Mouse (Mus musculus) spleen, postnatal 4 days (tissue): ENCODE measurements at regions not wholly inside any gene's neighbourhood (a gene's known extent, or its start where the extent isn't known, plus 50 kb on each side); places are given as distances from the start of the nearest gene placed in this dataset.
"Not testable (repeated sequence)": the region's sequence is repeated elsewhere in the genome, so short reads cannot be mapped to it uniquely, and the experiment has no call there.

Experiments
- DNase-seq, 2 experiments: peaks; one replicate each; pipeline ENCODE4 v3.0.0; 2022; ENCODE audit warnings: low spot score in 2 of 2

DNA sequence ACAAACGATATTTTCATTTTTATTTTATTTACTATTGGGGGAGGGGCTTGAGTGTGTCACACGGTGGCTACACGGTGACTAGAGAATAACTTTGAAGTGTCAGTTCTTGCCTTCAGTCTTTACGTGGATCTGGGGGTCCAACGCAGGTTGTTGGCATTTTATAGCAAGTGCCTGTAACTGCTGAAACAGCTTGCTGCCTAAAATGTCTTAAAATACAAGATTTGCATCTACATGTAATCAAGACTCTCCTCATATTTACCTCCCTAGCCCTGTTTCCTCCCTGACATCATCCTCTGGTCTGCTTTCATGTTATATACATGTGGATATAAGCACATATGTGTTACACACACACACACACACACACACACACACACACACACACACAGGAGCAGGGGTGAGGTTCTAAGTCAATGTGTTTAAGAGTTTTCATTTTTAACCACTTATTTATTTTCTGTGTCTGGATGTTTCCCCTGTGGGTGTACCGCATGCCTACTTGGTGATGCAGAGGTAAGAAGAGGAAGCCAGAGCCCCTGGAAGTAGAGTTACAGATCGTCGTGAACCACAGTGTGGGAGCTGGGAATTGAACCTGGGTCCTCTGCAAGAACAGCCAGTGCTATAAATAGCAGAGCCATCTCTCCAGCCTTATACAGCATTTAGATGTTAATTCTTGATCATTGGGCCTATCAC, 119.5 kb upstream of the Cpsf6 start:
- DNase-seq = no peak

DNA sequence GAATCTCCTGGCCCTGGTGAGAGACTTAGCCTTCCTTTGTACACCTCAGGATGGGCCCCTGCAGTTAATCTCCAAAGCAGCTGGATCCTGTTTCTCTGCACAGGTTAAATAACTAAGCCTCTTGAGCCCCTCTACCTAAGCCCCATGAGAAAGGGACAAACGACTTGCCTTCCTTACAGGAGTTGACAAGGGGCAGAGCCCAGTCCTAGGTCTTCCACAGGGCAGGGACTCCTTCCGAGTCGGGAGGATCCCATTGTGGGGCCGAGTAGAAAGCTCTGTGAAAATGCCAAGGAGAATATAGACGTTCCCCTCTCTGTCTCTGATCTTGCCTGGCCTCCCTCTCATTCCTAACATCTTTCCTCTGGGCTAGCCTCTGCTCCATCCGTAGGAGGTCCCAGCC, 118.7 kb upstream of the Cpsf6 start:
- no peak for DNase-seq

DNA sequence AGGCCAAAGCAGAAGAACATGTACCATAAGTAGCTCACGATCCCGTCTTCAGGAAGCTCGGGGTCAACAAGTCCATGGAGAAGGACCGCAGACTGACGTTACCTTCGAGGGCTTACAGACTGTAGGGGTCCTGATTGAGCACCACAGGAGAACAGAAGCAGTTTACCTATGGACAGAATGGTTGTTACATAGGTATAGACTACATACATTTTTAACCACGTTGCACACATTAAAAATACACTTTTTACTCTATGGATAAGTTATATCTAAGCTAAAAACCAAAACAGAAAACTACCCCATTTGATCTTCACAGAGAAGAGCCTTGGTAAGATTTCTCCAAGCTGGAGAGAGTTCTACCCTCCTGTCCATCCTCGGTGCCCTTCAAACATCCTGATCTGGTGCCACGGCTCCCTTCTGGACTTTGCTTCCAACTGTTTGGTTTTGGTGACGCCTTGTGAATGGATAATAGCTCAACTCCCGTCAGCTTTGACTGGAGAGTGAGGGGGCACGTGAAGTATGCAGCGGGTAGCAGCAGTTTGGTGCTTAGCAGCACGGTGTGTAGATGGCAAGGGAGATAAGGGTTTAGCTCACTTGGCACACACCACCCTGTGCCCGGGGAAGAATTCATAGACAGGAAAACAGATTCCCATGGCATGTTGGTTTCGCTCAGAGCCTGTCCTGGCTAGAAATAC, 117.9 kb upstream of the Cpsf6 start:
- no peak for DNase-seq

DNA sequence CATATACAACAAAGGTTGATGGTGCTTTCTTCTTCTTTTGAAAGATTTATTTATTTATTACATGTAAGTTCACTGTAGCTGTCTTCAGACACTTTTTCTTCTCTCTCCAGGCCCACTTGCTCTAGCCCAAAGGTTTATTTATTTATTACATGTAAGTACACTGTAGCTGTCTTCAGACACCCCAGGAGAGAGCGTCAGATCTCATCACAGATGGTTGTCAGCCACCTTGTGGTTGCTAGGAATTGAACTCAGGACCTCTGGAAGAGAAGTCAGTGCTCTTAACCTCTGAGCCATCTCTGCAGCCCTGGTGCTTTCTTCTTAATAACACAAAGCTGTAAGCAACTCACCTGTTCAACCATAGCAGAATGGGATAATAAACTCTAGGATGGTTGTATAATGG, 117.3 kb upstream of the Cpsf6 start:
- DNase-seq = not testable (repeated sequence)

DNA sequence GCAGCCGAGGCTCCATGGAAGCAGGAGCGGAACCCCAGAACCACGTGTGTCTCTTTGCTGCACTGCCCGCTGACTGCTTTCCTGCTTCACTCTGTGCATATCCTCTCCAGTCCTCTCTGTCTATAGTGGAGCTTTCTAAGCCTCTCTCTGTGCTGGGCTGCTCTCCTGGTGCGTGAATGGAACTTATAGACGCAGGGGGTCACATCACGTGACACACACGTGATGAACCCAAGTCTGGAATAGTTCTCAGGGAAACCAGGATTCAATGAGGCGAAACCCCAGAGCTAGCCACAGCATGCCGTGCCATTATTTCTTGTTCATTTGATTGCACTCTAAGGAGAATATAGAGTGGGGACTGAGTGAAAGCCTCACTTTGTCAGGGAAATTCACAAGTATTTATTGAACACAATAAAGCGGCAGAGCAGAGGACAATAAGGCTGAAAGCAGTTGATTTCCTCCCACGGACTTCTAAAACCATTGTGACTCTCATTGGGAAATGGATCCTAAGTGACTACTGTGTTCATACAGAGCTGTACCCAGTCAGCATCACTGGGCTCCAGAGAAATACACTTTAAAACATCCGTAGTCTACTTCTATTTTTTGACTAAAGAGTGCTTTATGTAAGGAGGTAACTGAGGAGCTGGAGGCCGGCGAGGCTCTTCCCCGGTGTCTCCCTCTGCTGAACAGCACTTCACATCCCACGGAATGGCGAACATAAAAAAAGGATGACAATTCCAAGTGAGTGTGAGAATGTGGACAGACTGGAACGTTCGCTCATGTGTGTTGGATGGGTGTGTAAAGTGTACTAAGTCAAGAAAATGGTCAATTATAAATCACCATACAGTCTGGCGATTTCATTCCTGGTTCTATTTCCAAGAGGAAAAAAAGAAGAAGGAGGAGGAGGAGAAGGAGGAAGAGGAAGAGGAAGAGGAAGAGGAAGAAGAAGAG, 116.5 kb upstream of the Cpsf6 start:
- no peak for DNase-seq

DNA sequence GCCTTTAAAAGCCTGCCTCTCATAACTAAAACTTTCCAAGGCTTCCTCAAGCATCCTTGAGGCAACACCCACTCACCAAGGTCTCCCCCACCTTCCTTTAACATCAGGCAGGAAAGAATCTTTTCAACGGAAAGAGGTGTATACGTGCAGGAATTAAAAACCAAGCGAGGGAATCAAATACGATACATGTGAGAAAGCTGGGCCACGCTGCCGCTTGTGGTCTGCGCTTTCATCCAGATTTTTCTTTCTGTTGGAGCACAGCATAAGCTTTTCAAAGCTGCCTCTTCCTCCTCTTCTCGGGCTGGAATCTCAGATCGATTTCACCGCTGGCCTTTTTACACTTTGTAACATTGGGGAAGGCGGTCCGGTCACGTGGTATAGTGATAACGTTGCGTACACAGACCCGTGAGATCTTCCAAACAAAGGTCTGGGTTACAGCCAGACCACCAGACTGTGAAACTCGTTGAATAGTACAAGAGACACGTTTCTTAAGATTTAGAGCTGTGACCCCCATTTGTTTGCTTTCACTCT, 114.4 kb upstream of the Cpsf6 start:
- DNase-seq = no peak

DNA sequence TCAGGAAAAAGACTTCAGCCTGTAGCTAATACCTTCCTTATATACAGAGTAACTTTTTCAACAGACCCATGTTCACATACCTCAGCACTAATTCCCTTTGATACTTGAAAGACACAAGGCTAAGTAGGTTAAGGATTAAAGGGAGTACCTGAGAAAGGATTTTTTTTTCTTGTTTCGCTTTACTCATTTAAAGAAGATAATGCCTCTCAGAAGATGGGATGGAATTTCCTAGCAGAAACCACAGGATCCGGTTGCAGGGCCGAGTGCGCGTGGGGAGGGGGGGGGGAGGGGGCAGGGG, 114.0 kb upstream of the Cpsf6 start:
- no peak for DNase-seq

DNA sequence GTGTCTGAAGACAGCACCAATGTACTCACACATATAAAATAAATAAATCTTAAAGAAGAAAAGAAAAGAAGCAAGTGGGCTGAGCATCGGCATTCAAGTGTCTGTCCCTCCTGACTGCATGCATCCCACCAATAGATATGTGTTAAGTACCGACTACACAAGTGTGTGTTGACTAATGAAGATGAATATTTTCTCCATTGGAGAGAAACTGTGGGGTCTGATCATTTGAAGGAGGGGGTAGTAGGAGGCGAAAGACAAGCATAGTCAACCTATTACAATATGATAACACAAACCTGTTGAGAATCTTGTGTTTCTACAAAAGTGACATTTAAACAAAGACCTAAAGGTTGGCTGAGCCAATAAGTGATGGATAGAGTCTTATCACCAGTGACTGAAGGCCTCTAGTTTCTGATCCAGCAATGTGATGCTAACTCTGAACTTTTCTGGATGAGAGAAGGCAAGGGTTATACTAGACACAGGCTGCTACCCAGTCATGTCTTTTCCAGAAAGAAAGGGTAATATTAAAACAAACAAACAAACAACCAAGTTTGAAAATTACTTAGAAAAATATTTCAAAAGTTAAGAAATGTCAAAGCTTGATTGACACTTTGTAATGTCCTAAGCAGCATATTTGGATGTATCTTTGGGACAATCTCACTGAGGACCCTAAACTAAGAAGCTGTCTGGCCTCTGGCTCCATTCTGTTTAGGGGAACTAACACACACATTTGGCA, 113.4 kb upstream of the Cpsf6 start:
- no peak for DNase-seq

DNA sequence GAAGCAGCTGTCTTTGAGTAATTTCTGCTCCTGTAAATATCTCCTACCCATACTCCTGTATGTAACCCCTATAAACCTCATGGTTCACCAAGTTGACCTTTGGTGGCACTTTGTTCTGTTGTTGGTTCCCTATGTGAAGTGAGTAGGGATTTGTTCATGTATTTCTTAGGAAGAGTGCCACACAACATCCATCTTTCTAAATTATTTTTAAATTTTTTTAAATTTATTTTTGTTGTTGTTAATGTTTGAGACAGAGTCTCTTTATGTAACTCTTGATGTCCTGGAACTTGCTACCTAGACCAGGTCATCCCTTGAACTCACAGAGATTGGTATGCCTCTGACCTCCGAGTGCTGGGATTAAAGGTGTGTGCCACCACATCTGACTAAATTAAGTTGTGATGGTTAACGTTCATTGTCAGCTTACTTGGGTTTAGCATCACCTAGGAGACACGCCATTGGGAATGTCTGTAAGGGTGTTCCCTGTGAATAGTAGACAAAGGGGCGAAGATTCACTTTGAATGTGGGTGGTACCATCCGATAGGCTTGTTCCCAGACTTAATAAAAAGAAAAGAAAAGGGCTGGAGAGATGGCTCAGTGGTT, 112.7 kb upstream of the Cpsf6 start:
- DNase-seq = no peak

DNA sequence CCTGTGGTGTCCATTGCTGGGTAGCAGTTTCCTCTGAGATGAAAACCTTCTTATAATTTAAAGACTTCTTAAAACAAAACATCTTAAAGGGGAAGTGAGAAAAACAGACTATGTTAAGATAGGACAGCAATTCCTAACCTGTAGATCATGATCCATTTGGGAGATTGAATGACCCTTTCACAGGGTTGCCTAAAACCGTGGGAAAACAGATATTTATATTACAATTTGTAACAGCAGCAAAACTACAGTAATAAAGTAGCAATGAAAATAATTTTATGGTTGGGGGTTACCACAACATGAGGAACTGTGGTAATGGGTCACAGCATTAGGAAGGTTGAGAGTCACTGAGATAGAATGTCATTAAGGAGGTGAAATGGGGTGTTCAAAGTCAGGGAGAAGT, 111.9 kb upstream of the Cpsf6 start:
- DNase-seq = no peak

DNA sequence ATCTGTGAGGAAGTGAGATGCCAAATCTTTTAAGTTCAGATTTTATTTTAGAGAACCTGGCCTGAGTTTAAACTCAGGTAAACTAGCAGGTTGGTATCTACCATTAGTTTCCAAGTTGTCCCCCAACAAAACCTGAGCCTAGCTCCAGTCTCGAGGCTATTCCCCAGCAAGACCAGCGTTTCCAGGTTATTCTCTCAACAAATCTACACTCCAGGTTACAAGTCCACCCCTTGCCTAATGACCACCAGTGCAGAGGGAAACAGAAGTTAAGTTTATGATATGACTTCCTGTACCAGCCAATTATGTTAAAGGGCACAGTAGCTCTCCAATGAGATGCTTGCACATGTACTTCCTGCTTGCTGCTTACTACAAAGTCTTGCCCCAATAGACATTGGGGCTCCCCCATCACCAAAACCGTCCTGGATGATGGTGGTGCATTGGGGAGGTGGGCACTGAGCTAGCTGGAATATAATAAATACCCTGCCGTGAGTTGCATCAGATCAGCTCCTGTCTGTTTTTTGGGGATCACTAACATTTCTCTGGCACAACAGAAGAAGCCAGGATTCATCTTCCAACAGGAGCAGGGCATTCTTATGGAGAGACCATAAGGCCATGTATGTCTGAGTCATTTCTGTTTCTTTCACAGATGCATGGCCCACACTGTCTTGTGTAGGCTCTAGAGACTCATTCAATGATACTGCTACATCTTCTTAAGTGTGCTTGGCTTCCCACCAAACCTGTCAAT, 111.2 kb upstream of the Cpsf6 start:
- no peak for DNase-seq

DNA sequence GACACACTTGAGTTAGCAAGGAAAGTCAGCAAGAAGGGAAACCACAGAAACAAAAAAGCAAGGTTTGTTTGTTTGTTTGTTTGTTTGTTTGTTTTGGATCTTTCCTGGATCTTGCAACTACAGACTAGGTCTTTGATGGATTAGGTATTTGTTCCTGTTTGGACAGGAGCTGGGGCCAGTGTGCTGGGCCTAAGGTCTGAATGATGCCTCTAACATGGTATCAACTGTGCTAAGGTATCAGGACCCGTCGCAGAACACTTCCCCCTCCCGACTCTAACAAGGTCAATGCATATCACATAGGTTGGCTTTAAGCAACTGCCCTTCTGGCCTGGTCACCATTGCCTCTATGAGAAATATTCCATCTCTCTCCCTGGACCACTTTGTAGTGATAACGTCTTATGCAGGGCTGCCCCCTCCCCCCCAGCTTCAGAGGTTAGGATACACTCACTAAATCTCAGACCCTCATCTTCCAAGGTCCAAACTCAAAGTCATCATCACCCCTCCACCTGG, 103.3 kb upstream of the Cpsf6 start:
- DNase-seq = no peak

DNA sequence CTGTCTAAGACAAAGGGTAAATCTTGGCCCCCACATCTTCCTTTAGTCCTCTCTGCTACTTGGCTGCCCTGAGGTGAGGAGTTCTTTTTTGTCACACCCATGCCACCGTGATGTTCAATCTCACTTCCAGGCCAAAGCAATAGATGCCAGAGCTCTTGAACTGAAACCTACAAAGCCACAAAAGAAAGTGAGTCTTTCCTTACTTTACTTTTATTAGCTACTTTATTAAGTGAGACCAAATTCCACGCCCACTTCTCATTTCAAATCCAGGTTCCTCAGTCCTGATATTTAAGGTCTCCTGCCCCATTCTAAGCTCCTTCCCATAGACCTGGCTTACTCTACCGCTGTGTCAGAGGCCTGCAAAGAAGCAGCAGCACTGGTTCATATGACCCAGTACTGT, 102.5 kb upstream of the Cpsf6 start:
- no peak for DNase-seq

DNA sequence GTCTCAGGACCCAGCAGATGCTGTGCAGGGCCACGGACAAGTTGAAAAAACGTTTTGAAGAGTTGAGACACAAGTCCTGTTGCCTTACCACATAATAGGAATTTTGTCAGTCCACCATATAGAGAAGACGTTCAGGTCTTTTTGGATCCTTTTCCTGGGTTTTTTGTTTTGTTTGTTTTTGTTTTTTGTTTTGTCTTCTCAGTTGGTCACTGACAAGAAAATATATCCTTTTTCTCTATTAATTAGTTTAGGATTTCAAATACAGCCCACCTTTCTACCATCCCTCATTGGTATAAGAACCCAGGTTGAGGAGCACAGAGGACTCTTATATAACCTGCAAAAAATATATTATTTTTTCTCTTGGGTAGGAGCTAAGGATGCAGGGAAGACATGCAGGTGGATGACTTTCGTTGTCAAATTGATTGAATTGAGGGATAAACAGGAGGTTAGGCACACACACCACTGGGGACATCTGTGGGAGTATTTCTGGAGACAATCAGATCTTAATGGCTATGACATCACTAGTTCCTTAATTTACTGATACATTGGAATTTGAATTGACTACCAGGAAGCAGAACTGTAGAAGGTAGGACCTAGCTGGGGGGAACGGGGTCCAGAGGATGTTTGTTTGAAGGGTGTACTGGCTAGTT, 101.7 kb upstream of the Cpsf6 start:
- no peak for DNase-seq

DNA sequence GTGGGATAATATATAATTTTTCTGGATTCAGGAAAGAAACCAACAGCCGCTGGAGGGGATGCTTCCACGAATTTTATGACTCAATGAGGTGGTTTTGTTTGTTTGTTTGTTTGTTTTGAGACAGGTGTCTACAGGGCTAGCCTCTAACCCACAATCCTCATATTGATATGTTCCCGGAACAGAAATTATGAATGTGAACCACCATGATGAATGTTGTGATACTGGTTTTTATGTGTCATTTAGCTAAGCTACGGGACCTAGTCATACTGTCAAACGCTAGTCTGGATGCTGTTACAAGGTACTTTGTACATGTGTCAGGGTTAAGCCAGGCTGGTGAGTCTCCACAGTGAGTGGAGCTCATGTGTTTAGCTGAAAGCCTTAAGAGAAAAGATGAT, 100.6 kb upstream of the Cpsf6 start:
- DNase-seq = no peak

DNA sequence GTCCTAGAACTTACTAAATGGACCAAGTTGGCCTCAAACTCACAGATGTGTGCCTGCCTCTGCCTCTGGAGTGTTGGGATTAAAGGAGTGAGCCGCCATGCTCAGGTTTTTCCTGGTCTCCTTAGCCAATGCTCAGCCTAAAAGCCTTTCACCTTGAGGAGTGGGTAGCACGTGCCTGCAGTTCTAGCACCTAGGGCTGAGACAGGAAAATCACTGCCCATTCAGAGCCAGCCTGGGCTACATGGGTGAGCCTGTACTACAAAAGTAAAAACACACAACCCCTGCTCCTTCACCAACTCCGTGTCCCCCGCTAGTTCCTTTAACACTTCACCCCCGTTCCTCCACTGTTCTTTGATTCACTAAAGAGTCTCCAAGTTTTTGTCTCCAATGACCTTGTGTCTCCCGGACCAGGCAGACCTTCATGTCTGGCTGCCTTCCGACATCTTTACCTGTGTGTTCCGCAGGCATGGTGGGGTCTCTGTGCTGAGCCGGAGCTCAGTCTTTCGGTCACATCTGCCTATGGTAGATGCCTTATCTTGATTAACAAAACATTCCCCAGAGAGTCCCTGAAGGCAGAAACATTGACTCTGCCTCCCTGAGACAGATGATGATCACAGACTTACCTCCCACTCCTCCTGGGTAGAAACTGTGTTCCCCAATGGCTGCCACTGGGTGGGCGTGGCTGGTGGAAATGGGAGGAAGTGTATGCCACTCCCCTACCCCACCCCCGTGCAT, 100.1 kb upstream of the Cpsf6 start:
- DNase-seq = no peak

DNA sequence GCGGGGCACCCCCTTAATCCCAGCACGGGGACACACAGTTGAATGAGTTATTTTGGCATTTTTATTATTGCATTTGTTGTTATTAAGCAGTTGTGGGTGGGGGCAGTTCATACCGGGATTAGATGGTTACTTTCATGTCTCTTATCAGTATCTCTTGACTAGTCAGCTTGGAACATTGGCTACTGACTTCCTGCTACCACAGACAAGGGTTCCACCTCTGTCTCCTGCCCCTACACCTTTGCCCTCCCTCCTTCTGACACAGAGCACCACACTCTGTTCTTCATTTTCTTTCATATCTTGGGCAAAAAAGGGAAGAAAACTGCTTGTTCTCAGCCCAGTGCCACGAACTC, 99.1 kb upstream of the Cpsf6 start:
- no peak for DNase-seq

DNA sequence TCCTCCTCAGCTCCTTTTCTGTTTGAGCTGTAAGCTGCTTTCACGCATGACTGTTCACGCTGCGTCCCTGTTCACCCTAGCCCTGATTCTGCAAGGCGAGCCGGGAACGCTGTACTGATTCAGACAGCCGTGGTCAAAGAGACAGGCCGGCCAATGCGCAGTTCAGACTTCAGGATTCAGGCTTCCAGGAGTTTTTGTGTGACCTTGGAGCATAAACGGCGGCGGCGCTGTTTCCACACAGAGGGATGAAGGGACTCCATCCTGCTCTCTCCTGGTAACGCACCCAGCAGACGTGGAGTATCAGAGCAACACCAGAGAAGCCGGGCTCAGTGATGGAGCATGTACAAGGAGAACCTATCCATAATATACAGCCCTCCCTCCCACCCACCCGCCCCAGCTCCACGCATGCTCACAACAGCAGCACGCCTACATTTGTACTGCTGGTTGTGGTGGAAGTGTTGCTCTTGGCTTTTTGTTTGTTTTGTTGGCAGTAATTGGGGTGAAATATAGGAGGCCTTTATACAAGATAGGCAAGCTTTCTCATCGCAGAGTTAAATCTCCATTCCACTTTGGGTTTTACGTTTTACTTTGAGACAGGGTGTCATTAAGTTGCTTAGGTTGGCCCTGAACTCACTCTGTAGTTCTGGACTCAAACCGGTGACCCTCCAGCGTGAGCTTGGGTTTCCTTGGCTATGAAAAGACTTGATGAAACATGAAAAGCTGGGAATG, 98.6 kb upstream of the Cpsf6 start:
- no peak for DNase-seq
